Mouse (Mus musculus) ES-E14 (cell line): ENCODE results near the gene Guk1. TPM values are rescaled to one million over a fixed set of nuclear protein-coding genes. Genes with fewer than 3 reads are reported as not detected.

Experiments
- DNase-seq: peaks from one replicate; pipeline ENCODE4 v3.0.0-alpha.2; 2013; ENCODE audit warnings: low read depth, low spot score
- H3K27ac ChIP-seq: 2 replicates; pipeline ENCODE4 v1.5.1; 2012; ENCODE audit warnings: low read depth, mild to moderate bottlenecking, low read length, moderate library complexity, mixed read lengths; ENCODE audit not compliant: poor library complexity, insufficient read depth, severe bottlenecking
- H3K36me3 ChIP-seq: 2 replicates; pipeline ENCODE4 v1.6.1; 2012; ENCODE audit warnings: mild to moderate bottlenecking, low read length, moderate library complexity, mixed read lengths; ENCODE audit not compliant: control insufficient read depth, poor library complexity, insufficient read depth, severe bottlenecking
- H3K4me1 ChIP-seq, 2 experiments: fragments of 150-350 bp in 1 of 2; sonication (generic) in 1 of 2; 2 replicates each; pipeline ENCODE4 v1.6.1; 2012; ENCODE audit warnings: low read length in 2 of 2, mild to moderate bottlenecking in 1 of 2, mixed read lengths in 1 of 2; ENCODE audit not compliant: control insufficient read depth in 2 of 2, insufficient read depth in 2 of 2, poor library complexity in 1 of 2
- H3K4me3 ChIP-seq, 2 experiments: fragments of 150-350 bp in 1 of 2; sonication (generic) in 1 of 2; 2 replicates each; pipeline ENCODE4 v1.5.1; 2012; ENCODE audit warnings: low read length in 2 of 2, low read depth in 1 of 2, mild to moderate bottlenecking in 1 of 2, mixed read lengths in 1 of 2; ENCODE audit not compliant: insufficient read depth in 1 of 2, poor library complexity in 1 of 2, severe bottlenecking in 1 of 2
- H3K9ac ChIP-seq: 2 replicates; pipeline ENCODE4 v1.6.1; 2012; ENCODE audit warnings: low read depth, mild to moderate bottlenecking, low read length, mixed read lengths; ENCODE audit not compliant: poor library complexity, insufficient read depth, severe bottlenecking
- H3K9me3 ChIP-seq: fragments of 150-350 bp; sonication (generic); 2 replicates; pipeline ENCODE4 v1.6.1; 2012; ENCODE audit warnings: low read depth, mild to moderate bottlenecking, low read length; ENCODE audit not compliant: control insufficient read depth, insufficient read depth
- CHD2 ChIP-seq: IDR thresholded peaks from 2 replicates; pipeline ENCODE4 v1.6.1; 2014; ENCODE audit warnings: mild to moderate bottlenecking, low read depth, low read length, inconsistent platforms
- HCFC1 ChIP-seq: IDR thresholded peaks from 2 replicates; pipeline ENCODE4 v1.6.1; 2012; ENCODE audit warnings: low read length, inconsistent platforms, borderline replicate concordance; ENCODE audit not compliant: insufficient read depth
- MAFK ChIP-seq: IDR thresholded peaks from 2 replicates; pipeline ENCODE4 v1.6.1; 2014; ENCODE audit warnings: mild to moderate bottlenecking, low read depth, low read length, inconsistent platforms; ENCODE audit not compliant: insufficient read depth
- ZC3H11A ChIP-seq: IDR thresholded peaks from 2 replicates; pipeline ENCODE4 v1.6.1; 2012; ENCODE audit warnings: low read depth, mild to moderate bottlenecking, inconsistent platforms, low read length, borderline replicate concordance
- ZNF384 ChIP-seq: IDR thresholded peaks from 2 replicates; pipeline ENCODE4 v1.6.1; 2012; ENCODE audit warnings: low read depth, low read length, inconsistent platforms
- in situ Hi-C, 2 experiments: fragments of 600-800 bp; cut with MboI; formaldehyde crosslinking; loops; one replicate each; pipeline ENCODE4 v1.15.1; 2025; ENCODE audit warnings: low sequenced_read_pairs in 2 of 2, inconsistent platforms in 1 of 2; ENCODE audit not compliant: unreplicated experiment in 2 of 2
- total RNA-seq: library from RNA; depleted of rRNA; stranded (reverse); fragments of 300-350 nt; gene quantifications from 2 replicates; pipeline ENCODE4 v1.2.3, GENCODE M21; 2012; rRNA removed

The Guk1 gene
- 188 and 238 TPM in 2 replicates for total RNA-seq

- in situ Hi-C loops = no loop called here
- peaks cover 9% of the 10 kb centered on the region; the same call in 1 of the 2 replicates for H3K36me3 ChIP-seq
- peak within 1 kb of the TSS; percentile 94 for H3K9ac ChIP-seq
Observed at GRCm38 (mm10) chr11:59192059-59192386, at the start of gene Guk1. Guk1 (minus strand) TSS chr11:59192212.

GRCm38 (mm10) chr11:59239796-59240195 is 47.8 kb upstream of the Guk1 start:
- no peak overlapping the region for H3K4me3 ChIP-seq
- in situ Hi-C loops = no loop called here
- no peak for TF ChIP-seq MAFK
- no peak for TF ChIP-seq ZC3H11A
- no peak for TF ChIP-seq HCFC1
- no peak for TF ChIP-seq ZNF384
- TF ChIP-seq CHD2 = no peak

More at GRCm38 (mm10) chr11:59192059-59192386, at the start of gene Guk1:
- no peak for DNase-seq
- Histone ChIP-seq H3K4me3 (peak within 1 kb of the TSS; percentile 82 to 86), H3K4me1 (peaks cover 3 to 13% of the 10 kb centered on the region in 2 experiments; a peak in 3 of 4 replicates), H3K9me3 (no peaks in the 10 kb centered on the region), H3K27ac (peak within 1 kb of the TSS; percentile 62)
- TF ChIP-seq ZC3H11A = no peak
- TF ChIP-seq MAFK = no peak
- no peak for TF ChIP-seq ZNF384
- TF ChIP-seq CHD2 = no peak
- TF ChIP-seq HCFC1 = no peak

GRCm38 (mm10) chr11:59239428-59239785 is 47.4 kb upstream of the Guk1 start:
- in situ Hi-C loops = no loop called here
- TF ChIP-seq HCFC1 (no peak), ZNF384 (no peak), ZC3H11A (no peak), MAFK (no peak), CHD2 (no peak)
- Histone ChIP-seq H3K9ac (no peak overlapping the region), H3K4me1 (peaks cover 0 to 8% of the 10 kb centered on the region in 2 experiments; a peak in 1 of 4 replicates), H3K36me3 (no peaks in the 10 kb centered on the region), H3K9me3 (no peaks in the 10 kb centered on the region), H3K4me3 (no peak overlapping the region), H3K27ac (no peak overlapping the region)
- DNase-seq = no peak

More at GRCm38 (mm10) chr11:59239796-59240195, 47.8 kb upstream of the Guk1 start:
- H3K27ac ChIP-seq = no peak overlapping the region
- H3K36me3 ChIP-seq = no peaks in the 10 kb centered on the region
- peaks cover 0 to 9% of the 10 kb centered on the region in 2 experiments; a peak in 1 of 4 replicates for H3K4me1 ChIP-seq
- DNase-seq = no peak
- H3K9me3 ChIP-seq = no peaks in the 10 kb centered on the region
- no peak overlapping the region for H3K9ac ChIP-seq

GRCm38 (mm10) chr11:59238525-59239427 is 46.8 kb upstream of the Guk1 start:
- no peak for TF ChIP-seq ZC3H11A
- TF ChIP-seq ZNF384 = no peak
- no peak for TF ChIP-seq HCFC1
- no peak for TF ChIP-seq CHD2
- TF ChIP-seq MAFK = no peak
- H3K4me1 ChIP-seq = peaks cover 0 to 3% of the 10 kb centered on the region in 2 experiments; a peak in 1 of 4 replicates
- H3K4me3 ChIP-seq = no peak overlapping the region
- no peaks in the 10 kb centered on the region for H3K36me3 ChIP-seq
- no peak overlapping the region for H3K27ac ChIP-seq
- in situ Hi-C loops = no loop called here
- no peaks in the 10 kb centered on the region for H3K9me3 ChIP-seq
- no peak overlapping the region for H3K9ac ChIP-seq
- no peak for DNase-seq
